Mouse (Mus musculus) adrenal gland, postnatal 36 days (tissue): Measurements from ENCODE around the gene Dync1li2. TPM values are rescaled to one million over a fixed set of nuclear protein-coding genes. Genes with fewer than 3 reads are reported as not detected.

Experiments
- DNase-seq, 2 experiments: peaks; one replicate each; pipeline ENCODE4 v3.0.0; 2021; ENCODE audit warnings: mixed read lengths in 1 of 2
- total RNA-seq, 2 experiments: library from RNA; stranded (reverse); gene quantifications; 2 replicates each; pipeline ENCODE4 v1.2.3; 2021

Gene Dync1li2
- total RNA-seq, 2 experiments from 2014 or later: 122 to 135 TPM

DNA sequence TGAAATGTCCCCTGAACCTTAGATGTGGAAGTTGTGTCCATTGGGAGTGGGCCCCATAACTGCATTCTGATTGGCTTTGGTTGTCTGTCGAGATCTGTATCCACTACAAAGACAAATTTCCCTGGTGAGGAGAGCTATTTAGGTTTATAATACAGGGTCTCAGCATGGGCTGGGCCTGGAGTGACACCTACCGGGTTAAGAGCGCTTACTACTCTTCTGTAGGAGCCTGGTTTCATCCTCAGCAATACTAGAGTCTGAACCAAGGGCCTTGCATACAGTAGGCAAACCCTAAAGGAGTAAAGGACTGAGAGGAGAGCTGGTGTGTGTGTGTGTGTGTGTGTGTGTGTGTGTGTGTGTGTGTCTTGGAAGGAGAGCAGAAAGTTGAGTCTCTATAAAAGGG is 28.6 kb downstream of the Dync1li2 start:
- DNase-seq: no peak

- no peak for DNase-seq
Measured at GRCm38 (mm10) chr8:104413770-104414169, 29.1 kb downstream of the Dync1li2 start.

GRCm38 (mm10) chr8:104412805-104413532 is 29.9 kb downstream of the Dync1li2 start:
- no peak for DNase-seq

DNA sequence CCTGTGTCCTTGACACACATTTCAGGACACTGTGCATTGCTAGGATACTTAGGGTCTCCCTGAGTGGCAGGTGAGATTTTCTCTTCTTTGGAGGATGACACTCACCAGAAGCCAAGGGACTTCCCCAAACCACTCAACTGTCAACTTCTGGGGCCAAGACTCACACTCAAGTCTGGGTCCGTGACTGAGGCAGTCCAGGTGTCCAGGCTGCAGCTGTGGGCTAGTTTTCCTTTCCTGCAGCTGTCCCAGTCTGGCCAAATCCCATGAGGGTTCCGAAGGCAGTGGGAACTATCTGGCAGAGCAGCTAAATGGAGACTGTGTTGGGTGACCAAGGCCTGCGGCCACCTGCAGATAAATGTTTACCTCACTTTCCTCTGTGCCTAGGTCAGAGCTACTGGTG is 30.9 kb downstream of the Dync1li2 start:
- no peak for DNase-seq

DNA sequence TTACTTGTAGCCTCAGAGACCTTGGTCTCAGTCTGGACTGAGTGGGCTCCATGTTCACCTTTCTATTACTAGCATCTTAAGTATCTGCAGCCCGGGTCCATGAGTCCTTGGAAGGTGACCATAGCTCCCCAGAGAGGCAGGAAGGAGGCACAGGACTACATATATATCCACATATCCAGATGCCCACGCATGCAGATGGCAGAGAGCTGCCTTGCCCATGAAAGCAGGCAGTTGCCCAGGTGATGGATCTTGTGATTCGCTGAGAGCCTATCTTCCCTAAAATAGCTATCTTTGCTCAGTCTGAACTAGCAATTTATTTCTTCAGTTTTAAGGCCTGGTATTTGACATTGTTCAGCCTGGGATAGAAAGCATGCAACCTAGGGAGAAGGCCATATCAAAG is 31.4 kb downstream of the Dync1li2 start:
- no peak for DNase-seq

DNA sequence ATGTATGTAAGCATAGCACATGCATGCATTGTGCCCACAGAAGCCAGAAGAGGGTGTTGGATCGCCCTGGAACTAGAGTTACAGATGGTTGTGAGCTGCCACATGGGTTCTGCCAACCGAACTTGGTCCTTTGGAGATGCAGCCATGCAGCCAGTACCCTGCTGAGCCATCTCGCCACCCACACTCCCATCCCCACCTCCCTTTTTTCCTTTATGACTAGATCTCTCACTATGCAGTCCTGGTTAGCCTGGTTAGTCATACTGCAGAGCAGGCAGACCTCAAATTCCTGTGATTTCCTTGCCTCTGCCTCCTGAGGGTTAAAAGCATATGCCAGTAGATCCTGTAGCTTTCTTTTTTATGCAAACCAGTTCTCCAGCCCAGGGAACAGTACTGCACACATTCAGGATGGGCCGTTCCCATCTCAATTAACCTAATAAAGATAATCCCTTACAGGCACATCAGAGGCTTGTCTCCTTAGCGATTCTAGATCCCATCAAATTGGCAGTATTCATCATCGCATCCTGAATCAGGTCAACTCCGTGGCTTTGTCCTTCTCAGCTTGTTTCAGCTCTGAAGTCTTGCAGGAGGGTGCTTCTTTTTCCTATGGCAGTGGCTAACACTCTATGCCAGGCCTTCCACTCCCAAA is 32.1 kb downstream of the Dync1li2 start:
- DNase-seq: no peak

DNA sequence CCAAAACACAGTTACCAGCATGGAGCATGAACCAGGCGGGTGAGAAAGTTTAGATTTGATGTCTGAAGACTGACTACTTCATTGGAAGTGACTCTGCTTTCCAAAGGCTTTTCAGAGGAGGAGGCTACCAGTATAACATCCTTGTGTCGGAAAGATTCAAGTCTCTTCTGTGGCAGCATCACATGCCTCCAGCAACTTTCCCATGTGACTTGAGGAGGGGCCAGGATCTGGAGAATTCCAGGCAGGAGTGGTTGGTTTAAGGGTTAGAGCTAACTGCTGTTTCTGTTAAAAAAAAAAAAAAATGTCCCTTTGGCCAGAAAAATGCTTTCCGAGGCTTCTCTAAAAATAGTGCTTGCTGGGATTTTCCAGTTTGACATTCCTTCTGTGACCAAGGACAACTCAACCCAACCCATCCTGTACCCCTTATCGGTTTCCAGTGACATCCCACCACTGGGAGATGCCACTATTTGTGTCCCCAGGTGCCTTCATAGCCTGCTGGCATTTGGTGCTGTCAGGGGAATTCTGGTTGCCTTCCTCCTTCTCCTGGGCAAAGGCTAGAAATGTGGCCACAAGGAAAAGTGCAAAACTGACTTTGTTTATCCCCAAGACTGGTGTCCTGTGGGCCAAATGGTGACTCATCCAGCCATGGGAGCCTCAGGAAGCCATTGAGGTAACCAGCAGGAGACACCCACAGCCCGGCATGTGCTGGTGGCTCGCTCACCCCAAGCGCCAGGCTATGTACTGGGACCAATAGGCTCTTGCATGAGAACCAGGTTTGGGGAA is 34.3 kb downstream of the Dync1li2 start:
- DNase-seq: peak in 1 of 2 experiments; percentile 31

- no peak for DNase-seq
Measured at GRCm38 (mm10) chr8:104406340-104407128, 36.3 kb downstream of the Dync1li2 start.

DNA sequence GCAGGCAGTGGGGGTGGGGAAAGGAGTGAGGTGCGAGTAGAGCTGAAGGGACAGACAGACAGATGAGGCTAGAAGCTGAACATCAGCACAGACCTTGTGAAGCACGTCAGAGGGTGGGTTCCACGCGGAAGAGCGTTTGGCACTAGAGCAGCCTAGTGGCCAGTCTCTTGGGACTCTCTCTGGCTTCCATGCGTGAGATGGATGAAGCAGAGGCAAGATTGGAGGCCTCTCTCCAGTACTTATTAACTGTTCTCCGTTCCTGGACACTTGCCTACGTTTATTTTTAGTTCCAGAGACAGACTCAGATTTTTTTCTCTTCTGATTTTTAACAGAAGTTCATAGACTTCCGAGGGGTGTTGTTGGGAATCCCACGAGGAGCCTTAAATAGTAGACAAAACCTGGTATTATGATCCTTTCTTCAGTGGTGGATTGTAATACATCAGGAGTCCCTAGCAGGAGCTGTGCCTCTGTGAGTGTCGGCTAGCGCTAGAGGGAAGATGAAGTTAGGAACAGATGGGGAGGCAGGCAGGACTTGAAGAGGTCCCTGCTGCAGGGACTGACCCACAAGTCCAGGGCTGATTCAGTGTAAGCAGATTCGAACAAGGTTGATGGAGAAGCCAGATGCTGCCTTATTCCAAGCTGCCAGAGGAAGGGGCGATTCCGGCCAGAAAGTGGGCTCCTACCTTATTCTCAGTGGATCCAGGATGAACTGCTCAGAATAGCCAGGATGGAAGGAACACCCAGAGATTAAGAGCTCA is 37.2 kb downstream of the Dync1li2 start:
- DNase-seq: no peak

GRCm38 (mm10) chr8:104403596-104403995 is 39.3 kb downstream of the Dync1li2 start:
- no peak for DNase-seq

GRCm38 (mm10) chr8:104395703-104396357 is 47.0 kb downstream of the Dync1li2 start, which contains the start of gene Cmtm4:
Gene Cmtm4, minus strand, starts transcription at chr8:104395807.
- peak; percentile 81 to 89 for DNase-seq

- peak; percentile 48 to 52 for DNase-seq
Measured at GRCm38 (mm10) chr8:104394801-104395702, 47.8 kb downstream of the Dync1li2 start.

GRCm38 (mm10) chr8:104393767-104394166 is 49.1 kb downstream of the Dync1li2 start:
- DNase-seq: no peak

- DNase-seq: no peak
Measured at GRCm38 (mm10) chr8:104393139-104393538, 49.7 kb downstream of the Dync1li2 start.

- no peak for DNase-seq
Measured at GRCm38 (mm10) chr8:104390245-104390644, 52.6 kb downstream of the Dync1li2 start.

- peak; percentile 57 to 75 for DNase-seq
Measured at GRCm38 (mm10) chr8:104387980-104388379, 54.9 kb downstream of the Dync1li2 start.

- DNase-seq: no peak
Measured at GRCm38 (mm10) chr8:104387501-104387900, 55.3 kb downstream of the Dync1li2 start.

GRCm38 (mm10) chr8:104386693-104387092 is 56.2 kb downstream of the Dync1li2 start:
- no peak for DNase-seq

DNA sequence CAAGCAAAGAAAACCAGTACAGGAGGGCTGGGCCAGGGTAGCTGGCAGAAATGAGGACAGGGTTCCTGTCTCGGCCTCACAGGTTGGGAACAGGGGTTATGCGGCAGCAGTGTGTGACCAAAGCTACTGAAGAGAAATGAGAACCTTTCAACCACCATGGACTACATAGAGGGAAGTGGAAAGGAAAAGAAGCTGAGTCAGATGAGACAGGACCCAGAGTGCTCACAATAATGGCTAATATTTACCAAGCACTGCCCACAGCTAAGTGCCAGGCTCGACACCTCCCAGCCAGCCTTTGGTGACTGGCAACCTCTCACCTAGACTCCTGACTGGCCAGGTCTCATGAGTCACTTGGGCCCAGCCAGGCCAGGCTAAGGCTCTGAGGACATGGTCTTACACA is 58.9 kb downstream of the Dync1li2 start:
- peak in 1 of 2 experiments; percentile 37 for DNase-seq

DNA sequence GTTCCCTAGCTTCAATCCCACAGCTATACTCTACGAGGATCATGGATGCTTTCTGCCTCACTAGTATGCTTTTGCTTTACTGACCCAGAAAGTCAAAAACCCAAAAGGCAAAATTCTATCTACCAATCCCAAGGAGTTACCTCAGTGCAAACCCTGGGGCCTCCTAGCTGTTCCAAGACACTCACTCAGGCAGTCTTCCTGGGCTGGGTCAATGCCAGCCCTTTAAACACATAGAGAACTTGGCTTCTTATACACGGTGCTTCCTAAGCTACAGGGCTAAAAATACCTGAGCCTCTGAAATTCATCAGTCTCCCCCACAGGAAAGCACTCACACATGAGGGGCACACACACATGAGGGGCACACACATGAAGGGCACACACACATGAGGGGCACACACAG is 59.6 kb downstream of the Dync1li2 start:
- no peak for DNase-seq
